Mouse (Mus musculus) midbrain, embryonic 16.5 days (tissue): ENCODE measurements around the gene As3mt. TPM values are rescaled to one million over a fixed set of nuclear protein-coding genes. Genes with fewer than 3 reads are reported as not detected.

Experiments
- ATAC-seq: fragments of 200-750 bp; cut with Nextera tagmentation; 2 replicates; pipeline ENCODE4 v1.8.0; 2017; ENCODE audit warnings: moderate TSS enrichment
- H3K27ac ChIP-seq: fragments of 300-500 bp; sonication (generic); 2 replicates; pipeline ENCODE4 v1.5.1; 2014; ENCODE audit warnings: mild to moderate bottlenecking, low read length, mixed read lengths
- H3K27me3 ChIP-seq: fragments of 300-500 bp; sonication (generic); 2 replicates; pipeline ENCODE4 v1.6.1; 2014; ENCODE audit warnings: low read depth, low read length, mixed read lengths; ENCODE audit not compliant: control insufficient read depth, insufficient read depth
- H3K36me3 ChIP-seq: fragments of 300-500 bp; sonication (generic); 2 replicates; pipeline ENCODE4 v1.6.1; 2014; ENCODE audit warnings: mild to moderate bottlenecking, low read length, moderate library complexity, mixed read lengths; ENCODE audit not compliant: control insufficient read depth, insufficient read depth
- H3K4me1 ChIP-seq: fragments of 300-500 bp; sonication (generic); 2 replicates; pipeline ENCODE4 v1.6.1; 2014; ENCODE audit warnings: mild to moderate bottlenecking, low read length, mixed read lengths; ENCODE audit not compliant: control insufficient read depth, insufficient read depth
- H3K4me2 ChIP-seq: fragments of 300-500 bp; sonication (generic); 2 replicates; pipeline ENCODE4 v1.6.1; 2014; ENCODE audit warnings: mild to moderate bottlenecking, low read length, mixed read lengths
- H3K4me3 ChIP-seq: fragments of 300-500 bp; sonication (generic); 2 replicates; pipeline ENCODE4 v1.5.1; 2014; ENCODE audit warnings: low read depth, mild to moderate bottlenecking, low read length, moderate library complexity, mixed read lengths
- H3K9ac ChIP-seq: fragments of 300-500 bp; sonication (generic); 2 replicates; pipeline ENCODE4 v1.6.1; 2014; ENCODE audit warnings: low read depth, low read length, mixed read lengths
- H3K9me3 ChIP-seq: fragments of 300-500 bp; sonication (generic); replicated peaks from 2 replicates; pipeline ENCODE4 v1.6.1; 2014; ENCODE audit warnings: mild to moderate bottlenecking, low read length, mixed read lengths; ENCODE audit not compliant: control insufficient read depth, poor library complexity, severe bottlenecking
- WGBS: fragments of 180-500 bp; shearing (Covaris S2); extraction: QIAGEN DNeasy Blood & Tissue Kit; methylation state at CpG from one replicate; pipeline ENCODE4 v1.1.7; 2014; 5-methylcytosine and 5-hydroxymethylcytosine counted together
- polyA plus RNA-seq: library from polyadenylated mRNA; unstranded; fragments of >200 nt; fragmentation: Nextera tagmentation; extraction: Ambion mirVana; gene quantifications from 2 replicates; pipeline ENCODE4 v1.2.1, GENCODE M21; 2015

As3mt gene
- polyA plus RNA-seq, 1 experiment from 2014 or later: 38.1 TPM

DNA sequence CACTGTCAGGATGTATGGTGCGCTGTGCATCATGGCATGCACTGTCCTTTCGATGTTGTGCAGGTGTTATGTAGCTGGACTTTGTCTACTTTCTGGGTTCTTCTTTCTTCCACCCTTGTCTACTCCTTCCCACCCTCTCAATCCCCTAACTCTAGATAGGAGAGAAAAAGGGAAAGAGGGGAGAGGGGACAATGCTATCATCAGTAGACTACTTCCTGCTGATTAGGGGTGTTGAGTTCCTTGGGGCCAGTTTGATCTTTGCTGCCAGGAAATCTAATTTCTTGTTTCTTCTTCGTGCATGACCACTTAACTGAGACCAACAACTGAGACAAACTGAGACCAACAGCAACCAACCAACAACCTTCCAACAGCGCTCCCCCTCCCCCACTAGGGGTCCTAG lies 3.4 kb downstream of the As3mt start:
- Histone ChIP-seq H3K27me3 (no peaks in the 10 kb centered on the region), H3K27ac (no peak overlapping the region), H3K36me3 (0 out of 2 replicates have a peak, but pooled peaks cover 4% of the 10 kb centered on the region), H3K4me2 (no peak overlapping the region), H3K9me3 (no peaks in the 10 kb centered on the region), H3K9ac (no peak overlapping the region), H3K4me3 (no peak overlapping the region), H3K4me1 (peaks cover 8% of the 10 kb centered on the region; the same call in 1 of the 2 replicates)
- no peak for ATAC-seq
- WGBS: 84% methylated on average over 4 of the region's 4 CpGs

DNA sequence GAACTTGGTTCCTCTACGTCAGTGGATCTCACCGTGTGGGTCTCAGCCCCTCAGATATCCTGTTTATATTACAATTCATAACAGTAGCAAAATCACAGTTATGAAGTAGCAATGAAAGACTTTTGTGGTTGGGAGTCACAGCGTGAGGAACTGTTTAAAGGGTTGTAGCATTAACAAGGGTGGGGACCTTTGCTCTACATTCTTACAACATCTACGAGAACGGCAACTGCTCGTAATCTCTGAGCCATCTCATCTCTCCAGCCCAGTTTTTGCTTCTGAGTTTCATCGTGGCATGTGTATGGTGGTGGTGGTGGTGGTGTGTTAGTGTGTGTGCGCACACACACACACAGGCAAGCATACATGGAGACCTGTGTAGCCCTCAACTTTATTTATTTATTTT lies 7.0 kb downstream of the As3mt start:
- Histone ChIP-seq H3K4me1 (no peaks in the 10 kb centered on the region), H3K4me2 (no peak overlapping the region), H3K27me3 (no peaks in the 10 kb centered on the region), H3K27ac (no peak overlapping the region), H3K36me3 (peaks cover 7% of the 10 kb centered on the region; the same call in 1 of the 2 replicates), H3K9me3 (no peaks in the 10 kb centered on the region; the same call in 1 of the 2 replicates), H3K9ac (no peak overlapping the region), H3K4me3 (no peak overlapping the region)
- ATAC-seq: no peak
- WGBS: 93% methylated on average over 8 of the region's 8 CpGs

DNA sequence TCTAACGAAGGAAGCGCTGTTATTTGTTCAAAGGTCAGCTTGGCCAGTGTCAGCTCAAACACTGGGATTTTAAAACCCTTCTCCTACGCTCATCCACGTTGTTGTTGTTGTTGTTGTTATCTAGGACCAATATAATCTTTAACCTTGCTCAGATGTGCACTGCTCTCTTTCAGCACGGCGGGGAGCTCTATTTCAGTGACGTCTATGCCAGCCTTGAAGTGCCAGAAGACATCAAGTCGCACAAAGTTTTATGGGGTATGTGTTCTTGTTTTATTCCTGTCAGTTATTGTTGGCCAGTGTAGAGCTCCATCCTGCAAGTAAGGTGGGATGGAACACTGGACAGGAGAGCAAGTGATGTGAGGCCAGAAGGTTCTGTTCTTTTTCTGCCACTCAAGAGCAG lies 7.8 kb downstream of the As3mt start:
- H3K27me3 ChIP-seq: no peaks in the 10 kb centered on the region
- H3K36me3 ChIP-seq: peaks cover 7% of the 10 kb centered on the region; the same call in 1 of the 2 replicates
- H3K27ac ChIP-seq: no peak overlapping the region
- H3K9ac ChIP-seq: no peak overlapping the region
- no peak for ATAC-seq
- no peaks in the 10 kb centered on the region; the same call in 1 of the 2 replicates for H3K9me3 ChIP-seq
- no peak overlapping the region for H3K4me3 ChIP-seq
- 92% methylated on average over 8 of the region's 8 CpGs for WGBS
- no peak overlapping the region for H3K4me2 ChIP-seq
- no peaks in the 10 kb centered on the region for H3K4me1 ChIP-seq

DNA sequence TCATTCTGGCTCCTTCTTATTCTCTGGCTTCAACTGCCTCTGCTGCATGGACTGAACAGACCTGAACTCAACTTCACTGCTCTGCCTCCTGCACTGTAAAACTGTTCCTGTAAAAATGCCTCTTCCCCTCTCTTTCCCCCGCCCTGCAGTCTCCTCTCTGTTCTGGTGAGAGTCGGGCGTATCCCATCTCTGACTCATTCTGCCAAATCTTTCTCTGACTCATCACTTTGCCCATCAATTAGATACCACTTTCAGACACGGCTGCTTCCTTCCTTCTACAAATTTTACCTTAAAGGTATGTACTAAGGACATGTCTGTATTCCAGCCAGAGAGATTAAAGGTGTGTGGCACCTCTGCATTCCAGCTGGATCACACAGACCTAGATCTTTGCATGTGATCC lies 10.9 kb downstream of the As3mt start:
- no peaks in the 10 kb centered on the region for H3K27me3 ChIP-seq
- H3K4me2 ChIP-seq: no peak overlapping the region
- ATAC-seq: no peak
- H3K9me3 ChIP-seq: no peaks in the 10 kb centered on the region; the same call in 1 of the 2 replicates
- whole genome bisulfite sequencing: 95% methylated on average over 4 of the region's 4 CpGs
- H3K4me1 ChIP-seq: no peaks in the 10 kb centered on the region
- H3K9ac ChIP-seq: no peak overlapping the region
- H3K4me3 ChIP-seq: no peak overlapping the region
- H3K27ac ChIP-seq: no peak overlapping the region
- peaks cover 4% of the 10 kb centered on the region; the same call in 1 of the 2 replicates for H3K36me3 ChIP-seq

DNA sequence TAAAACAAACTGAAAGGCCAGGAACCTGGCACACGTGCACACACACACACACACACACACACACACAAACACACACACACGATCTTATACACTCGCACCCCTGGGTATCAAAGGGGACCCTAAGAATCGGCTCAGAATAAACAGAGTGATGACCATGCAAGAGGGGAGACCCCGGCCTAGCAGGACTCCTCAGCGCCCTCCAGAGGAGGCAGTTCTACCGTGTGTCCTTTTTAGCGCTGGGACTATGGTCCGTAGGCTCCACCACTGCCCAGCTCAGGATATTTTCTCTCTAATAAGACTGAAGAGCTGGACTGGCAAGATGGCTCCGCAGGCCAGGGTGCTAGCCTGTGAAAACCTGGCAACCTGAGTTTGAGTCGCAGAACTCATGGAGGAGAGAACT lies 17.2 kb downstream of the As3mt start:
- Histone ChIP-seq H3K9ac (no peak overlapping the region), H3K4me3 (no peak overlapping the region), H3K4me2 (no peak overlapping the region), H3K27me3 (no peaks in the 10 kb centered on the region), H3K27ac (no peak overlapping the region), H3K36me3 (no peaks in the 10 kb centered on the region), H3K9me3 (no peaks in the 10 kb centered on the region), H3K4me1 (peaks cover 3% of the 10 kb centered on the region)
- 72% methylated on average over 11 of the region's 11 CpGs for WGBS
- no peak for ATAC-seq

DNA sequence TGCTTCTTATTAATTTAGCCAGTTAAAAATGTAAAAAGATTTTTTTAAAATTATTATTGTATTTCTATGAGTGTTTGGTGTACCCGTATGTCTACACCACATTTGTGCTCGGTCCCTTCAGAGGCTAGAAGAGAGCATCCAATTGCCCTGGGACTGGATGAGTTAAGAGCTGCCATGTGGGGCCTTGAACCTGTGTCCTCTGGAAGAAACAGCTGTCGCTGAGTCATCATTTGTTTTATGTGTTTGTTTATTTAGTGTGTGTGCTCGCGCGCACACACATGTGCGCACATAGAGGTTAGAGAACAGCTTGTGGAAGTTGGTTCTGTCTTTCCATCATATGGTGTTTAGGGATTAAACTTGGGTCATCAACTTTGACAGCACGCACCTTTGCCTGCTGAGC lies 18.9 kb downstream of the As3mt start:
- no peak overlapping the region for H3K4me3 ChIP-seq
- 97% methylated on average over 8 of the region's 8 CpGs for WGBS
- no peak for ATAC-seq

DNA sequence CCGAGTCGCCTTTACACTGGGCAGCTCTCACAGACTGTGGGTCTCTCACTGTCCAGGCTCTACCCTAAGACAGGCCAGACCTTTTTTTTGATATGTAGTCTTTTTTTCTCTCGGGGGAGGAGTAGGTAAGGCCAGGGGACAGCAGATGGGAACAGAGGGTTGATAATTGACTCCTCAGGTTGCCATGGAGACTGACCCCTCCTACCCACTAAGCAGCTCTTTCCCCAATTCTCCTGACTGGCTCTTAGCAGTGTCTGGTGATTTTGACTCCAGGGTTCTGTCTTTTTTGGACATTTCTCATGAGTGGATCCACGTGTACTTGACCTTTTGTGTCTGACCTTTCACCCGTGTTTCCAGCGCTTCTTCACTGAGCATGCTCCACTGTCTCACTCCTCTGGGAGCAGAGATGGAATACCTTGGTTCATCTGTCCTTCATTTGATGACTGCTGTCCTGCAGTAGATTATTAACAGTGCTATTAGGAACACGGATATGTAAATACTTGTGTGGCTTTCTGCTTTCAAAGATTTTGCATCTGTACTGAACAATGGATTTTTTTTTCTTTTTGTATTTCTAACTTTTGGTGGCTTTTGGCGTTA lies 20.0 kb downstream of the As3mt start:
- Histone ChIP-seq H3K9me3 (no peaks in the 10 kb centered on the region), H3K4me1 (peaks cover 3% of the 10 kb centered on the region), H3K27ac (no peak overlapping the region), H3K4me2 (no peak overlapping the region), H3K27me3 (no peaks in the 10 kb centered on the region), H3K4me3 (no peak overlapping the region), H3K9ac (no peak overlapping the region), H3K36me3 (no peaks in the 10 kb centered on the region)
- 43% methylated on average over 8 of the region's 8 CpGs for WGBS
- no peak for ATAC-seq

More for the DNA sequence above, 18.9 kb downstream of the As3mt start:
- H3K9ac ChIP-seq: no peak overlapping the region
- peaks cover 3% of the 10 kb centered on the region for H3K4me1 ChIP-seq
- H3K36me3 ChIP-seq: no peaks in the 10 kb centered on the region
- no peaks in the 10 kb centered on the region for H3K27me3 ChIP-seq
- no peaks in the 10 kb centered on the region for H3K9me3 ChIP-seq
- no peak overlapping the region for H3K4me2 ChIP-seq
- H3K27ac ChIP-seq: no peak overlapping the region

DNA sequence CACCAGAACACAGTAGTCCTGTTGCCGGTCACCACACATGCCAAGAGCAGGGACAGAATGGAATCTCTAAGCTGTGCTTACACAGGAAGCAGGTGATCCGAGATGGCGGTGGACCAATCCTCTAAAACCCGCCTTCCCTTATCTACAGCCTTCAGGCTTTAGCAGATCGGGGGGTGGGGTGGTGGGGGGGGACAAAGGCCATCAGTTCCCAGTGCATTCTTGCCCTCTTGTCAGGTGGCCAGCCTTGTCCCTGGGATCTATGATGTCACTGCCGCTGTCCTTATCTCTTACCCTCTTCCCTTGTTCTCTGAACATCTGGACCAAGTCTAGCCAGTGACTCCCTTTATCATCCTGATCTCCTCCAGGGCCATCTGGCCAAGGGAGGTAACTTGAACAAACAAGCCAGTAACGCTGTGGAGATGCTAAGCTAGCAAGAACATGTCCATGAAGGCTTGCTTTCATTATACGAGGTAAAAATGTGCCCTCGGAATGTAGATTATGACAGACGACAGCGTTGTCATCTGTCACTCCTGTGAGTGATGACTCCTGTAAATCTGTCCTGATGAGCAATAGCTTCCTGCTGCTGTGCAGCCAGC lies 20.8 kb downstream of the As3mt start:
- H3K27me3 ChIP-seq: no peaks in the 10 kb centered on the region
- ATAC-seq: no peak
- H3K36me3 ChIP-seq: no peaks in the 10 kb centered on the region
- H3K4me3 ChIP-seq: no peak overlapping the region
- H3K27ac ChIP-seq: no peak overlapping the region
- H3K9ac ChIP-seq: no peak overlapping the region
- H3K4me2 ChIP-seq: no peak overlapping the region
- peaks cover 3% of the 10 kb centered on the region for H3K4me1 ChIP-seq
- 89% methylated on average over 11 of the region's 11 CpGs for WGBS
- no peaks in the 10 kb centered on the region for H3K9me3 ChIP-seq

DNA sequence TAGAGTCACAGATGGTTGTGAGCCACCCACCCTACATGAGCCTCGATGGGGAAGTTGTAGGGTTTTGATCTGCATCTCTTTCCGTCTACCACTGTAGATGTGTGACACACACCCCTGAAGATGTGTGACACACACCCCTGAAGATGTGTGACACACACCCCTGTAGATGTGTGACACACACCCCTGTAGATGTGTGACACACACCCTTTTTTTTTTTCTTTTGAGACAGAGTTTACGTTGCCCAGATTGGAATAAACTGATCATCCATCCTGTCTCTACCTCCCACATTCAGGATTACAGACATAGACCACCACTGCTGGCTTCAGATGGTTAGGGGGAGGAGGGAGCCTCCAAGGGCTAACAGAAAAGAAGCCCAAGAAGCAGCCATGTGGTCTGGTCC lies 21.7 kb downstream of the As3mt start:
- WGBS: 85% methylated on average over 3 of the region's 3 CpGs
- Histone ChIP-seq H3K27me3 (no peaks in the 10 kb centered on the region), H3K4me3 (no peak overlapping the region), H3K4me2 (no peak overlapping the region), H3K9ac (no peak overlapping the region), H3K36me3 (no peaks in the 10 kb centered on the region), H3K9me3 (no peaks in the 10 kb centered on the region), H3K4me1 (peaks cover 3% of the 10 kb centered on the region), H3K27ac (no peak overlapping the region)
- ATAC-seq: no peak
